Mouse (Mus musculus): ENCODE measurements around the gene Gm49354.

- TF ChIP-seq EP300 (IDR thresholded peaks at IDR 0.05; ENCODE audit: low read depth) (peak; percentile 41; the same call in 1 of the 2 replicates), CTCF (IDR thresholded peaks at IDR 0.05; ENCODE audit: low read depth) (no peak)
These were observed 40.7 kb upstream of the Gm49354 start, which contains the start of gene Tut7 for GRCm38 (mm10) chr13:59822507-59823462.
